Mouse (Mus musculus): ENCODE measurements around the gene Fam76a. TPM values are rescaled to one million over a fixed set of nuclear protein-coding genes. Genes with fewer than 3 reads are reported as not detected.

Gene Fam76a
- polyA plus RNA-seq, 1 experiment from 2014 or later: 43.3 TPM

DNA sequence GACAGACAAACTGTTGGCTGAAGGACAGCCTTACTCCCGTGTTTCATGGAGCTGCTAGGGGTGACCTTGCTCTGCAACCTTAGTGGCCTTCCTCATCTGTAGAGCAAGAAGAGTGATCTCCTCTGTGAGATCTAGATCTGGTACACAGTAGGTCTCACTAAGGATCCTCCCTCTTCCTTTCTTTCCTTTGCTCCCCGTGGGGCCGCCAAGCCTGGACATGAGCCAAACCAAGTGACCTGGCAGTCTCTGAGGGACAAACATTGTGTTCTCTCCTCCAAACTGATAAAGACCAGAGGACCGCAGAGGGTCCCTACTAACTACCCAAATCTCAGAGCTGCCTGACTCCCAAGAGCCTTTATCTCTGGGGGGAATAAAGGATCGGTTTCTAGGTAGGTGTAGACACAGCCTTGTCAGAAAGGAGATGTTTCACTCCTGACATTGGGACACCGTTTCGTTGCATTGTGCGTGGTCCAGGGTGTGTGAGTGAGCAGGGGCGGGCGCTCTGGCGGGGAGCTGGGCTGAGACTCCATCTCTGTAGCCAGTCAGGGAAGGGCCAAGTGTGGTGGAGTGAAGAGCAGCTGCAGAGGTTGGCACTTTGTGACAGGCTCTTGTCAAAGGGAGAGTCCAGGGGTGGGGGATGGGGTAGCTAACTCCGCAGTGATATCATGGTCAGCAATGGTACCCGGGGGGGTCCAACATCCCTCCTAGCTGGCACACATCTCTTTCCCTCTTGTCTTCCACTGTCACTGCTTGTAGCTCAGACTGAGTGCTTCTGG is 38.7 kb upstream of the Fam76a start:
- Histone ChIP-seq H3K4me3 (ENCODE audit: low read length) (no peak overlapping the region), H3K27me3 (ENCODE audit: control insufficient read depth, insufficient read depth, low read length) (no peaks in the 10 kb centered on the region), H3K9me3 (ENCODE audit: control insufficient read depth, low read length) (no peaks in the 10 kb centered on the region), H3K36me3 (ENCODE audit: control insufficient read depth, insufficient read depth, low read length) (no peaks in the 10 kb centered on the region), H3K9ac (ENCODE audit: low read depth, low read length) (peak overlapping the region; percentile 0; the same call in 1 of the 2 replicates), H3K4me2 (replicated peaks; ENCODE audit: low read depth, low read length) (no peak overlapping the region), H3K4me1 (ENCODE audit: control insufficient read depth, insufficient read depth, low read length) (peaks cover 13% of the 10 kb centered on the region), H3K27ac (ENCODE audit: low read depth, low read length) (no peak overlapping the region)
- no peak for ATAC-seq (ENCODE audit: low FRiP score, low TSS enrichment)
- 65% methylated on average over 13 of the region's 13 CpGs for WGBS

DNA sequence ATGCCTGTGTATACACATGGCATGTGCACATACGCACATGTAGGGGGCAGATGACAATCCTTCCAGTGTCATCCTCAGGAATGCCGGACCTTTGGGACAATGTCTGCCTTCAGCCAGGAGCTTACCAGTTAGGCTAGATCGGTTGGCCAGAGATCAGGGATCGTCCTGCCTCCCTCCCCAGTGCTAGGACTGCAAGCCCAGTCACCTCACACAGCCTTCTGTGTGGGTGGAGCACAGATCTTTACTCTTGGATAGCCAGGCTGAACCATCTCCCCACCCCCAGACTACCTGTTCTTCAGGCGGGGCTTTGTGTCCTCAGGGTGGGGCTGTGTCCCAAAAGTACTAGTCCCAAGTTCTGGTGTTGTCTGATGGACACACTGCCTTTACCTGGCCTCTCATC is 38.0 kb upstream of the Fam76a start:
- no peak overlapping the region for H3K4me3 ChIP-seq (ENCODE audit: low read length)
- H3K36me3 ChIP-seq (ENCODE audit: control insufficient read depth, insufficient read depth, low read length): no peaks in the 10 kb centered on the region
- no peaks in the 10 kb centered on the region for H3K27me3 ChIP-seq (ENCODE audit: control insufficient read depth, insufficient read depth, low read length)
- 0 out of 2 replicates have a peak overlapping the region, but pooled peaks have one; percentile 79 for H3K27ac ChIP-seq (ENCODE audit: low read depth, low read length)
- no peak for ATAC-seq (ENCODE audit: low FRiP score, low TSS enrichment)
- peaks cover 13% of the 10 kb centered on the region for H3K4me1 ChIP-seq (ENCODE audit: control insufficient read depth, insufficient read depth, low read length)
- H3K4me2 ChIP-seq (replicated peaks; ENCODE audit: low read depth, low read length): no peak overlapping the region
- 55% methylated on average over 5 of the region's 5 CpGs for WGBS
- H3K9ac ChIP-seq (ENCODE audit: low read depth, low read length): no peak overlapping the region
- no peaks in the 10 kb centered on the region for H3K9me3 ChIP-seq (ENCODE audit: control insufficient read depth, low read length)

DNA sequence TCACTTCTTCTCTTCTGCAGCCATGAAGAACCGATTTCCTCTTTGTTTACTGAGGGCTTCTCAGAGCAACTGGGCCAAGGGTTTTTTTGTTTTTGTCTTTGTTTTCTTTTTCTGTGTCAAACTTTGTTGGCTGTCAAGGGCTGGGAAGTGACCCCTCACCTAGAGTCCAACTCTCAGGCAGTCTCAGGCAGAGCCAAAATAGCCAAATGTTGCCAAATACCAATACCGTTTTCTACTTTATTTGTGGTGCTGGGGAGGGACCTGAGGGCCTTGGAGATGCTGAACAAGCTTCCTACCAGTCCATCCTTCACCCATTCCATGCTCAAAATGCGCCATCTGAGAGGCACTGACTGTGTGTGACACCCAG is 37.3 kb upstream of the Fam76a start:
- Histone ChIP-seq H3K4me1 (ENCODE audit: control insufficient read depth, insufficient read depth, low read length) (peaks cover 13% of the 10 kb centered on the region), H3K4me3 (ENCODE audit: low read length) (no peak overlapping the region), H3K36me3 (ENCODE audit: control insufficient read depth, insufficient read depth, low read length) (no peaks in the 10 kb centered on the region), H3K27me3 (ENCODE audit: control insufficient read depth, insufficient read depth, low read length) (no peaks in the 10 kb centered on the region), H3K9ac (ENCODE audit: low read depth, low read length) (no peak overlapping the region), H3K27ac (ENCODE audit: low read depth, low read length) (peak overlapping the region; percentile 79), H3K4me2 (replicated peaks; ENCODE audit: low read depth, low read length) (no peak overlapping the region), H3K9me3 (ENCODE audit: control insufficient read depth, low read length) (no peaks in the 10 kb centered on the region)
- 51% methylated on average over 3 of the region's 3 CpGs for WGBS
- no peak for ATAC-seq (ENCODE audit: low FRiP score, low TSS enrichment)

DNA sequence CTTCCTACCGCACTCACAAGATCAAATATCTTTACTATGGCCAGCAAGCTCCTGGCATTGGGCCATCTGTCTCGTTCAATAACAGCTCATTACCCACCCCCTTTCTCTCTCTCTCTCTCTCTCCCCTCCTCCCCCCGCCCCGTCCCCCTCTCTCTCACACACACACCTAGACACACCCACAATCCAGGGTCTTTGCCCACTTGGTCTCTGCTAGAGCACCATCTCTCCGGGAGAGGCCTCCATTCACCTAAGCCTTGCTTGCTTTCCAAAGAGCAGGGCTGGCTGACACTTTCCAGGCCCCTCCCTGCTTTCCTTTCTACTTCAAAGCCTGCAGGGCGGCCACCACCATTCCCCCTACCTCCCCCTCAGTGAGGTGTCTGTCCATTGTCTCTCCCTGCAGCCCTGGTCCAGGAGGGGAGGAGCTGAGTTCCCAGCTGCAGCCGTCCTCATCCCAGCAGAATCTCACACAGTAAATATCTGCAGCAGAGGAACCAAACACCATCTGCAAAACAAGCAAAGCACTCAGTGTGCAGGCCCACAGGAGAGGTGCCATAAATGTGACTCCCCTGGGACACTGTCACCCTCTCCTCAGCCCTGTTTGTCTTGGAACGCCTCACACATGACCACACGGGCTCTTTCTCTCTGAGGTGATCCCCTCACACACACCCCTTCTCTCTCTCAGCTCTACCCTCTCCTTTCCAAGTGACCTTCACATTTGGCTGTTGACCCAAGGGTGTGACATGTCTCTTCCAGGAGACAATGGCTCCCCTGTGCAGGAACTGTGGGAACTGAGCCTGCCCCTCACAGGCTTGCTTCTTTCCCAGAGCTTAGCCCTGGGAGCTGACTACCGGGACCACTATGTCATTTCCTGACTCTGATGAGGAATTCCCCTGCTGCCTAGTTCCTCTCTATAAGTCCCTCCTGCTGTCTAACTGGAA is 36.7 kb upstream of the Fam76a start:
- Histone ChIP-seq H3K4me3 (ENCODE audit: low read length) (no peak overlapping the region), H3K27me3 (ENCODE audit: control insufficient read depth, insufficient read depth, low read length) (no peaks in the 10 kb centered on the region), H3K9me3 (ENCODE audit: control insufficient read depth, low read length) (no peaks in the 10 kb centered on the region), H3K4me2 (replicated peaks; ENCODE audit: low read depth, low read length) (no peak overlapping the region), H3K4me1 (ENCODE audit: control insufficient read depth, insufficient read depth, low read length) (peaks cover 13% of the 10 kb centered on the region), H3K9ac (ENCODE audit: low read depth, low read length) (peak overlapping the region; percentile 25; the same call in 1 of the 2 replicates), H3K27ac (ENCODE audit: low read depth, low read length) (peak overlapping the region; percentile 79), H3K36me3 (ENCODE audit: control insufficient read depth, insufficient read depth, low read length) (no peaks in the 10 kb centered on the region)
- WGBS: 9% methylated on average over 10 of the region's 10 CpGs
- peak; percentile 81 for ATAC-seq (ENCODE audit: low FRiP score, low TSS enrichment)

DNA sequence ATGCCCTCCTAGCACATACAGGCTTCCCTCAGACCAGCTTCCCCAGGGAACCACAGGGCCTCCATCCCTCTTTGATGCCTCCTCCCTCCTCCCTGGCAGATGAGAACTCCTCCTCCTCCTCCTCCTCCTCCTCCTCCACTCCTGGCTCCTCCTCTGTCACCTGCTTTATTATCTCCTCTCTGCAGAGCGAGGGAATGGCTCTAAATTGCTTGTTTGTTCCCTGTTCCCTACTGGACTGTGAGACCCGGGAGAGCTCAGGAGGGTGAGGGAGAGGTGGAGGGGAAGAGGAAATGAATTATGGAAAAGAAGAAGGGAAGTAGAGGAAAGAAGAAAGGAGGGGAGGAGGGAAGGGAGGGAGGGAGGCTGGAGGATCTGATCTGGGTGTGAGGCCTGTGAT is 33.0 kb upstream of the Fam76a start:
- Histone ChIP-seq H3K27ac (ENCODE audit: low read depth, low read length) (no peak overlapping the region), H3K4me3 (ENCODE audit: low read length) (no peak overlapping the region), H3K9me3 (ENCODE audit: control insufficient read depth, low read length) (no peaks in the 10 kb centered on the region), H3K27me3 (ENCODE audit: control insufficient read depth, insufficient read depth, low read length) (no peaks in the 10 kb centered on the region), H3K9ac (ENCODE audit: low read depth, low read length) (no peak overlapping the region), H3K4me1 (ENCODE audit: control insufficient read depth, insufficient read depth, low read length) (peaks cover 15% of the 10 kb centered on the region), H3K36me3 (ENCODE audit: control insufficient read depth, insufficient read depth, low read length) (no peaks in the 10 kb centered on the region), H3K4me2 (replicated peaks; ENCODE audit: low read depth, low read length) (no peak overlapping the region)
- 8% methylated on average over 2 of the region's 2 CpGs for WGBS
- ATAC-seq (ENCODE audit: low FRiP score, low TSS enrichment): no peak

DNA sequence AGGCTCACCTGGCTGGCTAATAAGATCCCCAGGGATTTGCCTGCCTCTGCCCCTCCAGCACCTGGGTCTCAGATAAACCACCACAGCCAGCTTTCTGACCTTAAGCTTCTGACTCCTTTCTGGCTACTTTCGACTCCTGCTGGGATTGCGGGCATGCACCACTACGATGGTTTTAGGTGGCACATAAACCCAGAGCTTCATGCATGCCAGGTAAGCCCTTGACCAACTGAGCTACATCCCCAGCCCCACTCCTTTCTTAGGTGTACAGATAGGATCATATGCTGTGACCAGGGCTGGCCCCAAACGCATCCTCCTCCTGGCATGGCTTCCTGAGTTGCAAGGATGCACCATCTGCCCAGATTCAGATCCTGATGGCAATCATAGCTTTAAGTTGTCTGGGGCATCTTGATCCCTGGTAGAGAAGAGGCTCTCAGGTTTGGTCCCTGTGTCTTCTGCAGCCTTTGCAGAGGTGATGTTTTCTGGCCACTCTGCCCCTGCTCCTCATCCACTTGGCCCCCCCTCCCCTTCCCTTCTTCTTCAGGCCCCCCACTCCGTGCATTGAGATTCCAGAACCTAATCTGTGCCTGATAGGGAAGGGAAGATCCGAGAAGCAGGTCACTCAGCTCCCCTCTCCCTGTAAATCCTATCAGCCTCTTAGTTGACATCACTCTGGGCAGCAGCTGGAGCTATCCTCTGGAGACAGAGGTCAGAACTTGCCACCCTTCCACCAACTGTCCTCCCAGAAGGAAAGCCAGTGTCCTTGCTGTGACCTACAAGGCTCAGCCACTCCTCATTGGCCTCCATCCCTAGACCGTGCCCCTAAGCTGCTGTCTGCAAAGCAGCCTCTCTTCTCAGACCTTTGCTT is 32.4 kb upstream of the Fam76a start:
- H3K9ac ChIP-seq (ENCODE audit: low read depth, low read length): no peak overlapping the region
- ATAC-seq (ENCODE audit: low FRiP score, low TSS enrichment): no peak
- no peaks in the 10 kb centered on the region for H3K36me3 ChIP-seq (ENCODE audit: control insufficient read depth, insufficient read depth, low read length)
- no peak overlapping the region for H3K4me3 ChIP-seq (ENCODE audit: low read length)
- H3K27ac ChIP-seq (ENCODE audit: low read depth, low read length): no peak overlapping the region
- H3K4me1 ChIP-seq (ENCODE audit: control insufficient read depth, insufficient read depth, low read length): peaks cover 15% of the 10 kb centered on the region
- 56% methylated on average over 7 of the region's 7 CpGs for WGBS
- H3K27me3 ChIP-seq (ENCODE audit: control insufficient read depth, insufficient read depth, low read length): no peaks in the 10 kb centered on the region
- no peak overlapping the region for H3K4me2 ChIP-seq (replicated peaks; ENCODE audit: low read depth, low read length)
- no peaks in the 10 kb centered on the region for H3K9me3 ChIP-seq (ENCODE audit: control insufficient read depth, low read length)

DNA sequence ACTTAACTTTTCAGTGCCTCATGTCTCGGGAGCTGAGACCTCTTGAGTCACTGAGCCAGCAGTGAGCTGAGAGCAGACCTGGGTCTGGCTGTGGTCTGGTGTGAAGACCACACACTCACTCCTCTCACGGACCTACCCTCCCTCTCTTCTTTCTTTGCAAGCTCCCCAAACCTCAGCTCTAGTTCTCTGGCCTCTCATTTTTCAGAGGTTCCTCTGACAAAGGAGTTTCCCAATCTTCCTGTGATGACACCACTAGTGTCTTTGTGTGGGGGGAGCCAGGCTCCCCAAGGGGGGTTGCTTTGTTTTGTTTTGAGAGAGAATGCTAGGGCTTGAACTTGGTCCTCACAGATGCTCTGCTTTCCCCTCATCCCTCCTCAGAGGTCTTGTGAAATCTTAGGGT is 28.6 kb upstream of the Fam76a start:
- Histone ChIP-seq H3K9me3 (ENCODE audit: control insufficient read depth, low read length) (no peaks in the 10 kb centered on the region), H3K36me3 (ENCODE audit: control insufficient read depth, insufficient read depth, low read length) (no peaks in the 10 kb centered on the region), H3K27ac (ENCODE audit: low read depth, low read length) (no peak overlapping the region), H3K4me3 (ENCODE audit: low read length) (no peak overlapping the region), H3K9ac (ENCODE audit: low read depth, low read length) (no peak overlapping the region), H3K4me1 (ENCODE audit: control insufficient read depth, insufficient read depth, low read length) (peaks cover 14% of the 10 kb centered on the region), H3K4me2 (replicated peaks; ENCODE audit: low read depth, low read length) (no peak overlapping the region), H3K27me3 (ENCODE audit: control insufficient read depth, insufficient read depth, low read length) (no peaks in the 10 kb centered on the region)
- ATAC-seq (ENCODE audit: low FRiP score, low TSS enrichment): no peak
- WGBS: 8% methylated on average over 2 of the region's 2 CpGs

DNA sequence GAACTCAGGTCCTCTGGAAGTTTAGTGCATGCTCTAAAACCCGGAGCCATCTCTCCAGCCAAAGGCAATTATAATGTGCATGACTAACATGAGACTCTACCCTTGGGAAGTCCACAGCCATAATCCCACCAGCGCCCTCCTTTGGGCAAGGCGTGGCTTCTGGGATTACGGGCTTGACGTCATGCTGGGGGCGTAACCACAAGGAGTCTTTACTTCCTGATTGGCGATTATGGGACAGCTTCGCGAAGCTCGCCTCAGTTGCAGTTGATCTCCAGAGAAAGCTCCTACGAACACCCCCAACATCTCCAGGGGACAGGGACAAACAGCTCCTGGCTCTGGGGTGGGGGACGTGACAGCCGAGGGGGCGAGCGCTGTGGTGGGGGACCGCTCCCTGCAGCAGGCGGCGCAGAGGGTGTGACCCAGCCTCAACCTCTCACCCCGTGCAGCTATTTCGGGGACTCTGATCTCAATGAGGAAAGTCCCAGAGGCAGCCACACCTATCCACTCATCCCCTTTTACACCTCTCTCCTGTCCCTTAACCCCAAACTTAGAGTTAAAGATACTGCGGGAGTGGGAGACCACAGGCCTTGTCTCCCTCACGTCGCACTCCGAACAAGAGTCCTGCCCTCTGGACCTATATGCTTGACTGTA is 27.6 kb upstream of the Fam76a start:
- Histone ChIP-seq H3K9ac (ENCODE audit: low read depth, low read length) (no peak overlapping the region), H3K9me3 (ENCODE audit: control insufficient read depth, low read length) (no peaks in the 10 kb centered on the region), H3K4me3 (ENCODE audit: low read length) (peak overlapping the region; percentile 12; the same call in 1 of the 2 replicates), H3K36me3 (ENCODE audit: control insufficient read depth, insufficient read depth, low read length) (no peaks in the 10 kb centered on the region), H3K4me1 (ENCODE audit: control insufficient read depth, insufficient read depth, low read length) (peaks cover 18% of the 10 kb centered on the region), H3K4me2 (replicated peaks; ENCODE audit: low read depth, low read length) (peak overlapping the region; percentile 32), H3K27ac (ENCODE audit: low read depth, low read length) (no peak overlapping the region), H3K27me3 (ENCODE audit: control insufficient read depth, insufficient read depth, low read length) (no peaks in the 10 kb centered on the region)
- WGBS: 26% methylated on average over 24 of the region's 24 CpGs
- no peak for ATAC-seq (ENCODE audit: low FRiP score, low TSS enrichment)

Data from kidney, embryonic 14.5 days (tissue).